Mouse (Mus musculus) midbrain, embryonic 11.5 days (tissue): ENCODE results near the gene Dpm2. TPM values are rescaled to one million over a fixed set of nuclear protein-coding genes. Genes with fewer than 3 reads are reported as not detected.
A peak's percentile ranks its signal among the peaks of the same experiment; 100 is the strongest.

ENCODE experiments used
- ATAC-seq: fragments of 200-750 bp; cut with Nextera tagmentation; 2 replicates; pipeline ENCODE4 v1.8.0; 2017; ENCODE audit warnings: moderate TSS enrichment, moderate library complexity; ENCODE audit not compliant: low FRiP score
- DNase-seq: peaks from one replicate; pipeline ENCODE4 v3.0.0; 2015; ENCODE audit warnings: low spot score; ENCODE audit errors: missing footprints
- H3K27ac ChIP-seq: fragments of 300-500 bp; sonication (generic); 2 replicates; pipeline ENCODE4 v1.5.1; 2014; ENCODE audit warnings: low read depth, low read length
- H3K27me3 ChIP-seq: fragments of 300-500 bp; sonication (generic); 2 replicates; pipeline ENCODE4 v1.6.1; 2014; ENCODE audit warnings: mild to moderate bottlenecking, low read length, moderate library complexity, mixed read lengths; ENCODE audit not compliant: control insufficient read depth, insufficient read depth
- H3K36me3 ChIP-seq: fragments of 300-500 bp; sonication (generic); 2 replicates; pipeline ENCODE4 v1.6.1; 2014; ENCODE audit warnings: mild to moderate bottlenecking, low read length, moderate library complexity, mixed read lengths; ENCODE audit not compliant: control insufficient read depth, insufficient read depth
- H3K4me1 ChIP-seq: fragments of 300-500 bp; sonication (generic); 2 replicates; pipeline ENCODE4 v1.6.1; 2014; ENCODE audit warnings: low read length; ENCODE audit not compliant: control insufficient read depth, insufficient read depth
- H3K4me2 ChIP-seq: fragments of 300-500 bp; sonication (generic); 2 replicates; pipeline ENCODE4 v1.6.1; 2014; ENCODE audit warnings: mild to moderate bottlenecking, moderate library complexity
- H3K4me3 ChIP-seq: fragments of 300-500 bp; sonication (generic); 2 replicates; pipeline ENCODE4 v1.5.1; 2014; ENCODE audit warnings: low read depth, low read length
- H3K9ac ChIP-seq: fragments of 300-500 bp; sonication (generic); 2 replicates; pipeline ENCODE4 v1.6.1; 2014; ENCODE audit warnings: low read length
- H3K9me3 ChIP-seq: fragments of 300-500 bp; sonication (generic); 2 replicates; pipeline ENCODE4 v1.6.1; 2016; ENCODE audit warnings: low read length; ENCODE audit not compliant: control insufficient read depth
- WGBS: fragments of 180-500 bp; shearing (Covaris S2); extraction: QIAGEN DNeasy Blood & Tissue Kit; methylation state at CpG from one replicate; pipeline ENCODE4 v1.1.7; 2014; 5-methylcytosine and 5-hydroxymethylcytosine counted together
- polyA plus RNA-seq: library from polyadenylated mRNA; unstranded; fragments of >200 nt; fragmentation: Nextera tagmentation; extraction: Ambion mirVana; gene quantifications from 2 replicates; pipeline ENCODE4 v1.2.1, GENCODE M21; 2014

Dpm2 gene
- polyA plus RNA-seq, 1 experiment from 2014 or later = 110 TPM

GRCm38 (mm10) chr2:32599409-32599808 is 28.8 kb downstream of the Dpm2 start, which contains the start of gene St6galnac6:
St6galnac6 (plus strand) TSS chr2:32599709.
- Histone ChIP-seq H3K27me3 (no peaks in the 10 kb centered on the region), H3K4me2 (no peak within 1 kb of the TSS), H3K9me3 (no peaks in the 10 kb centered on the region), H3K36me3 (no peaks in the 10 kb centered on the region), H3K9ac (no peak within 1 kb of the TSS), H3K4me3 (no peak within 1 kb of the TSS), H3K4me1 (no peaks in the 10 kb centered on the region), H3K27ac (no peak within 1 kb of the TSS)
- DNase-seq (no peak), ATAC-seq (no peak)
- 83% methylated on average over 3 of the region's 3 CpGs for WGBS

DNA sequence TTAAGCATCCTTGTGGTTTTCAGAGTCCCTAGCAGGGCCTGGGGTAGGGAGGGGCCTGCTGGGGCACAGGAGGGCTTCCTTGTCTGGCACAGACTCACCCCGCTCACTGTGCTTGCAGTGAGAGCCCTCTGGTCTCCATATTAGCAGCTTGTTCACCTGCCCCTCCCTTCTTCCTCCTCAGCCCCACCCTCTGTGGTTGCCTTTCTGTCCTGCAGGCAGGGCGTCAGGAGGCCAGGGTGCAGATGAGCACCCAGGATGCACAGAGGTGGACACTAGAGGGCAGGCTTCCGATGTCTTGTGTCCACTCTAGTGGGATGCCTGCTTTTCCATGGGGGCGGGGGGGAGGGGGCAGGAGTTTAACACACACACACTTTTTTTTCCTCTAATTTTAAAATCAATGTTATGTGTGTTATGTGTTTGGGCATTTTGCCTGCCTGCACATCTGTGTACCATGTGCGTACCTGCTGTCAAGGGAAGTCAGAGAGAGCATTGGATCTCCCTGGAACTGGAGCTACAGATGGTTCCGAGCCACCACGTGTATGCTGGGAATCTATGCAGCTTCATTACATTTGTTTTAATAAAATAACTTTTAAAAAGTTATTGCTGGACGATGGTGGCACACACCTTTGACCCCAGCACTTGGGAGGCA is 30.9 kb downstream of the Dpm2 start:
- Histone ChIP-seq H3K9ac (no peak overlapping the region), H3K4me1 (no peaks in the 10 kb centered on the region), H3K4me3 (no peak overlapping the region), H3K4me2 (no peak overlapping the region), H3K9me3 (no peaks in the 10 kb centered on the region), H3K27ac (no peak overlapping the region), H3K27me3 (no peaks in the 10 kb centered on the region), H3K36me3 (no peaks in the 10 kb centered on the region)
- DNase-seq (no peak), ATAC-seq (peak; percentile 60; the same call in 1 of the 2 replicates)
- WGBS = 44% methylated on average over 8 of the region's 8 CpGs

DNA sequence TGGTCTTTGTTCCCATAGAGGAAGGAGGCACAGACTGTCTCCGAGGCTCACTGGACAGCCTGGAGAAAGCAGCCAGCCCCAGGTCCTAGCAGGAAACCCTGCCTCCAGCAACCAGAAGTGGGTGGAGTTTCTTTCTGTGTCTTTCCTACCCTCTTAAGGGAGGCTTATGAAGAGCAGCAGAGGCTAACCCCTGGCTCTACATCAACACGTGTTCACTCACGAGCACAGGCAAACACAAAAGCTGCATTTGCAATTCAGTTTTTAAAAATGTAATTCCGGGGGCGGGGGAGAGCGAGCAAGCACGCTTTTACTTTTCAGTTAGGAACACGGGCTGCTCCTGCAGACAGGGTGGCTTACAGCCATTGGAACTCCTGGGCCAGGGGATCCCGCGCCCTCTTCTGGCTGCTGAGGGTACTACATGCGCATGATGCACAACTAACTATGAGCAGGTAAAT is 32.0 kb downstream of the Dpm2 start:
- 0% methylated on average over 11 of the region's 11 CpGs for WGBS
- H3K9me3 ChIP-seq = no peaks in the 10 kb centered on the region
- H3K4me1 ChIP-seq = peaks cover 7% of the 10 kb centered on the region
- no peaks in the 10 kb centered on the region for H3K36me3 ChIP-seq
- no peaks in the 10 kb centered on the region; the same call in 1 of the 2 replicates for H3K27me3 ChIP-seq
- H3K4me3 ChIP-seq = peak overlapping the region; percentile 17
- peak; percentile 99 for DNase-seq
- H3K4me2 ChIP-seq = peak overlapping the region; percentile 31
- 0 out of 2 replicates have a peak, but pooled peaks have one; percentile 33 for ATAC-seq
- no peak overlapping the region for H3K27ac ChIP-seq
- 0 out of 2 replicates have a peak overlapping the region, but pooled peaks have one; percentile 6 for H3K9ac ChIP-seq

- Histone ChIP-seq H3K4me3 (no peak overlapping the region), H3K27me3 (no peaks in the 10 kb centered on the region; the same call in 1 of the 2 replicates), H3K4me2 (no peak overlapping the region), H3K36me3 (no peaks in the 10 kb centered on the region), H3K4me1 (peaks cover 17% of the 10 kb centered on the region), H3K9me3 (no peaks in the 10 kb centered on the region), H3K9ac (no peak overlapping the region), H3K27ac (no peak overlapping the region)
- 42% methylated on average over 10 of the region's 10 CpGs for WGBS
- ATAC-seq = no peak
- DNase-seq = no peak
These were observed 34.0 kb downstream of the Dpm2 start for GRCm38 (mm10) chr2:32604631-32605030.

- Histone ChIP-seq H3K27me3 (no peaks in the 10 kb centered on the region; the same call in 1 of the 2 replicates), H3K9ac (peak overlapping the region; percentile 78), H3K4me3 (peak overlapping the region; percentile 68), H3K27ac (no peak overlapping the region), H3K36me3 (no peaks in the 10 kb centered on the region), H3K4me2 (peak overlapping the region; percentile 93), H3K4me1 (peaks cover 21% of the 10 kb centered on the region), H3K9me3 (no peaks in the 10 kb centered on the region)
- ATAC-seq (peak; percentile 83), DNase-seq (peak; percentile 98)
- WGBS = 11% methylated on average over 51 of the region's 55 CpGs
These were observed 35.8 kb downstream of the Dpm2 start for GRCm38 (mm10) chr2:32606161-32607142.

DNA sequence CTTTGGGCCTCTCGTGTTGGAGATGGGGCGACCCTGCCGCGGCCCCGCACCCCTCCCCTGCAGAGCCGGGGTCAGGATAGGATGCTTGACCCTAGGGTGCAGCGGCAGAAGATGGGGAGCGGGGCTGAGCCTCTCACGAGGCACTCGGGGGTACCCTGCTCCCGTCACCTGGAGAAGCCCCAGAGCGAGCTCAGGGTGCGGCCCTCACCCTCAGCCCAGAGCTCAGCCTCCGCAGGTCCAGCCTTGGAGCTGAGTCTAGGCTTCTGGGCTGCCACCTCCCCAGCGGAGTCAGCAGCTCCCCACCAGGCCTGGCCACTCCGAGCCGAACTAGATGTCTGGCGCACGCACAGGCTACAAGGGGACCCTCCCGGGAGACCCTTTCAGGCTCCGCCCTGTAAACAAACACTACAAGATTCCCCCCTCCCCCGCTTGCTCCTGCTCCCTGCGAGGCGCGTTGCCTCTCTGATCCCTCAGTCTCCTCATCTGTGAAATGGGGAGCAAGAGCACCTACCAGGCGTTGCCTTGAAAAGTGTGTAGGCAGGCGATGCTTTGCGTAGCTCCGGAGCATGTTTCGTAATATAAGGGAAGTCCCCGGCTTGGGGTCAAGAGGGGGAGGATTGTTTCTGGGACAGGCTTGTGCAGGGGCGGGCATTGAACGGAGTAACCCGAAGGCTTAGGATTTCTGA is 36.7 kb downstream of the Dpm2 start:
- Histone ChIP-seq H3K36me3 (no peaks in the 10 kb centered on the region), H3K4me2 (peak overlapping the region; percentile 93), H3K27me3 (no peaks in the 10 kb centered on the region; the same call in 1 of the 2 replicates), H3K9me3 (no peaks in the 10 kb centered on the region), H3K4me3 (peak overlapping the region; percentile 68), H3K9ac (peak overlapping the region; percentile 78), H3K4me1 (peaks cover 21% of the 10 kb centered on the region), H3K27ac (no peak overlapping the region)
- 8% methylated on average over 34 of the region's 34 CpGs for WGBS
- DNase-seq (peak; percentile 92), ATAC-seq (peak; percentile 22)

DNA sequence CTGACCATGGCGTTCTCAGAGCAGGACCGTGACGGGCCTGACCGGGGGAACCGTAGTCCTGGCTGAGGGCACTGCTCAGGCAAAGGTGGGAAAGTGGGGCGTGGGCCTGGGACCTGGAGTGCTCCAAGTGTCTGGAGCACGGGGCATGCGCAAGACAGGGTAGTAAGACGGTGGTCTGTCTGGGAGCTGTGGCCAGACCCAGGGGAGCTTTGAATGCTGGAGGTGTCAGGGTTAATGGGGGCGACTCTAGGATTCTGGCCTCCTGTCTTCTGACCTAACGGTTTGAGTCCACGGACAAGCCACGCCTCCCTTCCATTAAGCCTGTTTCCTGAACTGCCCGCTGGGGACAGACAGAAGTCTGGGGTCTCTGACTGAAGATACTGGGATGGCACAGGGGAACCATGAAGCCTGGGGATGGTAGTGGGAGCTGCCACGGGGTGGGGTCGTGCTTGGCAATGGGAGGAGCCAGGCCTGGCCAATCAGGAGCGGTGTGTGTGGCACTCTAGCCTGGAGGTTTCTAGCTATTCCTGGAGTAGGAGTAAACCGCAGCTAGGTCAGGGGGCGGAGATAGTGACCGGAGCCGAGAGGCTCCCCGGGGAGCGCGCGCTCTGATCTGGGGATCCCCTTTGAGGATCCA is 37.6 kb downstream of the Dpm2 start:
- H3K36me3 ChIP-seq = no peaks in the 10 kb centered on the region
- no peaks in the 10 kb centered on the region; the same call in 1 of the 2 replicates for H3K27me3 ChIP-seq
- 7% methylated on average over 25 of the region's 25 CpGs for WGBS
- peak overlapping the region; percentile 32 for H3K4me2 ChIP-seq
- no peak overlapping the region for H3K27ac ChIP-seq
- peak; percentile 55; the same call in 1 of the 2 replicates for ATAC-seq
- 0 out of 2 replicates have a peak overlapping the region, but pooled peaks have one; percentile 9 for H3K9ac ChIP-seq
- peaks cover 21% of the 10 kb centered on the region for H3K4me1 ChIP-seq
- no peaks in the 10 kb centered on the region for H3K9me3 ChIP-seq
- DNase-seq = peak; percentile 96
- H3K4me3 ChIP-seq = 0 out of 2 replicates have a peak overlapping the region, but pooled peaks have one; percentile 68

- 40% methylated on average over 18 of the region's 18 CpGs for WGBS
These were observed 38.2 kb downstream of the Dpm2 start for GRCm38 (mm10) chr2:32608778-32609435.

More at GRCm38 (mm10) chr2:32608778-32609435, 38.2 kb downstream of the Dpm2 start:
- Histone ChIP-seq H3K4me2 (peak overlapping the region; percentile 32), H3K4me3 (0 out of 2 replicates have a peak overlapping the region, but pooled peaks have one; percentile 5), H3K27ac (no peak overlapping the region), H3K4me1 (peaks cover 21% of the 10 kb centered on the region), H3K36me3 (no peaks in the 10 kb centered on the region), H3K9ac (no peak overlapping the region), H3K27me3 (no peaks in the 10 kb centered on the region; the same call in 1 of the 2 replicates), H3K9me3 (no peaks in the 10 kb centered on the region)
- ATAC-seq (no peak), DNase-seq (no peak)
